Mouse (Mus musculus) thymus, adult 2 months (tissue): Measurements from ENCODE around the gene Ano10.

Experiments used
- CTCF ChIP-seq: fragments of 200-500 bp; IDR thresholded peaks from 2 replicates; pipeline ENCODE4 v1.5.1; 2012; ENCODE audit warnings: mild to moderate bottlenecking, control low read depth, low read length, moderate library complexity, borderline replicate concordance; ENCODE audit not compliant: control insufficient read depth, poor library complexity, insufficient read depth; ENCODE audit errors: extremely low read depth
- POLR2A ChIP-seq: fragments of 200-500 bp; IDR thresholded peaks from 2 replicates; pipeline ENCODE4 v1.6.1; 2012; ENCODE audit warnings: mild to moderate bottlenecking, low read length, control low read depth, moderate library complexity; ENCODE audit not compliant: control insufficient read depth, poor library complexity, insufficient read depth; ENCODE audit errors: extremely low read depth

DNA sequence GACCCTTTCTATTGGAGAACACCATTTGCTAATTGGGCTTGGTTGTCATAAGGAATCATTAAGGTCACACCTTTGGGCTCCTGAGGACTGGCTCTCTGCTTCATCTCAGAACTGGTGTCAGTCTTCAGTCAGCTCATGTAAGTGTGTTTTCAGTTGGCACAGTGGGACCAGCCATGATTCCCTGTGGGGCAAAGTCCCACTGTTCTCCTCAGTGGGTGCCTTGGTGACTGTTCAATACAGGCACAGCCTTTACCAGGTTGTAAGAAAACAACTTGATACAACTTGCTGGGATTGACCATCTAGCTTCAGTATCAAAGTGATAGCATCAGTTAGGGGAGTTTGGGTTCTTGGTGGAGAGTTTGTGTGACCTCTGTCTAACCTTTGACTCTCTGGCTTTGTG lies 148.5 kb downstream of the Ano10 start:
- no peak for TF ChIP-seq CTCF
- TF ChIP-seq POLR2A: no peak
